Mouse (Mus musculus) stomach, embryonic 16.5 days (tissue): ENCODE measurements at regions not wholly inside any gene's neighbourhood (a gene's known extent, or its start where the extent isn't known, plus 50 kb on each side); places are given as distances from the start of the nearest gene placed in this dataset.

Experiments
- ATAC-seq: fragments of 200-750 bp; cut with Nextera tagmentation; 2 replicates; pipeline ENCODE4 v1.8.0; 2017; ENCODE audit warnings: moderate number of reproducible peaks, moderate TSS enrichment; ENCODE audit not compliant: insufficient read depth, low FRiP score
- H3K27ac ChIP-seq: fragments of 300-500 bp; sonication (generic); 2 replicates; pipeline ENCODE4 v1.5.1; 2014; ENCODE audit warnings: low read length
- H3K27me3 ChIP-seq: fragments of 300-500 bp; sonication (generic); 2 replicates; pipeline ENCODE4 v1.6.1; 2014; ENCODE audit warnings: low read length, control low read depth, mixed read lengths; ENCODE audit not compliant: control insufficient read depth, insufficient read depth
- H3K36me3 ChIP-seq: fragments of 300-500 bp; sonication (generic); 2 replicates; pipeline ENCODE4 v1.6.1; 2014; ENCODE audit warnings: low read length; ENCODE audit not compliant: control insufficient read depth, insufficient read depth
- H3K4me1 ChIP-seq: fragments of 300-500 bp; sonication (generic); 2 replicates; pipeline ENCODE4 v1.6.1; 2014; ENCODE audit warnings: low read length, control low read depth, mixed read lengths; ENCODE audit not compliant: control insufficient read depth, insufficient read depth
- H3K4me2 ChIP-seq: fragments of 300-500 bp; sonication (generic); 2 replicates; pipeline ENCODE4 v1.6.1; 2014; ENCODE audit warnings: low read depth, low read length, mixed read lengths
- H3K4me3 ChIP-seq: fragments of 300-500 bp; sonication (generic); replicated peaks from 2 replicates; pipeline ENCODE4 v1.5.1; 2014; ENCODE audit warnings: mild to moderate bottlenecking, low read length
- H3K9ac ChIP-seq: fragments of 300-500 bp; sonication (generic); 2 replicates; pipeline ENCODE4 v1.6.1; 2014; ENCODE audit warnings: low read length
- H3K9me3 ChIP-seq: fragments of 300-500 bp; sonication (generic); replicated peaks from 2 replicates; pipeline ENCODE4 v1.6.1; 2016; ENCODE audit warnings: low read length, control low read depth; ENCODE audit not compliant: control insufficient read depth
- WGBS: fragments of 180-500 bp; shearing (Covaris S2); extraction: QIAGEN DNeasy Blood & Tissue Kit; methylation state at CpG from one replicate; pipeline ENCODE4 v1.1.7; 2014; 5-methylcytosine and 5-hydroxymethylcytosine counted together

GRCm38 (mm10) chr10:26695212-26695933 is 57.8 kb upstream of the Arhgap18 start:
- H3K36me3 ChIP-seq: no peaks in the 10 kb centered on the region
- H3K4me1 ChIP-seq: no peaks in the 10 kb centered on the region
- no peaks in the 10 kb centered on the region for H3K27me3 ChIP-seq
- WGBS: 4% methylated on average over 25 of the region's 25 CpGs
- H3K9ac ChIP-seq: peak overlapping the region; percentile 49
- no peak overlapping the region for H3K27ac ChIP-seq
- H3K4me2 ChIP-seq: peak overlapping the region; percentile 68
- ATAC-seq: no peak
- no peaks in the 10 kb centered on the region for H3K9me3 ChIP-seq
- peak overlapping the region; percentile 38 for H3K4me3 ChIP-seq
